Mouse (Mus musculus): Measurements from ENCODE around the gene Ppa1. TPM values are rescaled to one million over a fixed set of nuclear protein-coding genes. Genes with fewer than 3 reads are reported as not detected.
"Not testable (repeated sequence)": the region's sequence is repeated elsewhere in the genome, so short reads cannot be mapped to it uniquely, and the experiment has no call there.

The Ppa1 gene
- polyA plus RNA-seq (2014; fragmentation: Nextera tagmentation; extraction: Ambion mirVana), result 81.4 and 86.9 TPM in 2 replicates

- H3K9me3 ChIP-seq (ENCODE audit: control insufficient read depth, low read length), result no peaks in the 10 kb centered on the region
- peak within 1 kb of the TSS; percentile 89 for H3K4me2 ChIP-seq (ENCODE audit: low read length)
- WGBS, result 3% methylated on average over 39 of the region's 50 CpGs
- H3K9ac ChIP-seq (ENCODE audit: low read length), result peak within 1 kb of the TSS; percentile 86
- peak within 1 kb of the TSS; percentile 48 to 67 for H3K27ac ChIP-seq (replicated peaks in 1 of 2; ENCODE audit: control insufficient read depth in 1 of 2, insufficient read depth in 1 of 2, low read depth in 2 of 2, low read length in 2 of 2)
- H3K36me3 ChIP-seq (ENCODE audit: control insufficient read depth, insufficient read depth, low read length), result peaks cover 10% of the 10 kb centered on the region; the same call in 1 of the 2 replicates
- no peaks in the 10 kb centered on the region for H3K27me3 ChIP-seq (ENCODE audit: control insufficient read depth, insufficient read depth, low read length)
- H3K4me1 ChIP-seq (ENCODE audit: control insufficient read depth in 2 of 2, insufficient read depth in 2 of 2, low read length in 2 of 2), result peaks cover 4 to 8% of the 10 kb centered on the region in 2 experiments
- ATAC-seq (ENCODE audit: insufficient number of reproducible peaks, insufficient read depth, low FRiP score, low read depth), result peak; percentile 95
- peak within 1 kb of the TSS; percentile 77 to 93 for H3K4me3 ChIP-seq (ENCODE audit: control insufficient read depth in 1 of 2, insufficient read depth in 1 of 2, low read depth in 1 of 2, low read length in 2 of 2)
These were observed at the start of gene Ppa1 for GRCm38 (mm10) chr10:61647790-61648736. Gene Ppa1, plus strand, starts transcription at chr10:61648552.

GRCm38 (mm10) chr10:61599556-61600114 lies 48.7 kb upstream of the Ppa1 start:
- no peaks in the 10 kb centered on the region for H3K36me3 ChIP-seq (ENCODE audit: control insufficient read depth, insufficient read depth, low read length)
- H3K27me3 ChIP-seq (ENCODE audit: control insufficient read depth, insufficient read depth, low read length), result peaks cover 36% of the 10 kb centered on the region
- WGBS, result 76% methylated on average over 9 of the region's 9 CpGs

GRCm38 (mm10) chr10:61602283-61603033 lies 45.9 kb upstream of the Ppa1 start:
- peaks cover 15% of the 10 kb centered on the region for H3K27me3 ChIP-seq (ENCODE audit: control insufficient read depth, insufficient read depth, low read length)
- no peak overlapping the region for H3K27ac ChIP-seq (replicated peaks in 1 of 2; ENCODE audit: control insufficient read depth in 1 of 2, insufficient read depth in 1 of 2, low read depth in 2 of 2, low read length in 2 of 2)
- H3K4me2 ChIP-seq (ENCODE audit: low read length), result peak overlapping the region; percentile 38
- no peak overlapping the region for H3K4me3 ChIP-seq (ENCODE audit: control insufficient read depth in 1 of 2, insufficient read depth in 1 of 2, low read depth in 1 of 2, low read length in 2 of 2)
- 9% methylated on average over 14 of the region's 14 CpGs for WGBS
- no peak for ATAC-seq (ENCODE audit: insufficient number of reproducible peaks, insufficient read depth, low FRiP score, low read depth)
- no peaks in the 10 kb centered on the region for H3K4me1 ChIP-seq (ENCODE audit: control insufficient read depth in 2 of 2, insufficient read depth in 2 of 2, low read length in 2 of 2)
- H3K9ac ChIP-seq (ENCODE audit: low read length), result no peak overlapping the region
- 0 out of 2 replicates have a peak, but pooled peaks cover 2% of the 10 kb centered on the region for H3K9me3 ChIP-seq (ENCODE audit: control insufficient read depth, low read length)
- H3K36me3 ChIP-seq (ENCODE audit: control insufficient read depth, insufficient read depth, low read length), result no peaks in the 10 kb centered on the region

More at GRCm38 (mm10) chr10:61599556-61600114, 48.7 kb upstream of the Ppa1 start:
- Histone ChIP-seq H3K9me3 (ENCODE audit: control insufficient read depth, low read length) (0 out of 2 replicates have a peak, but pooled peaks cover 2% of the 10 kb centered on the region), H3K4me1 (ENCODE audit: control insufficient read depth in 2 of 2, insufficient read depth in 2 of 2, low read length in 2 of 2) (peaks cover 0 to 5% of the 10 kb centered on the region in 2 experiments; a peak in 3 of 4 replicates), H3K27ac (replicated peaks in 1 of 2; ENCODE audit: control insufficient read depth in 1 of 2, insufficient read depth in 1 of 2, low read depth in 2 of 2, low read length in 2 of 2) (no peak overlapping the region), H3K9ac (ENCODE audit: low read length) (no peak overlapping the region), H3K4me2 (ENCODE audit: low read length) (no peak overlapping the region), H3K4me3 (ENCODE audit: control insufficient read depth in 1 of 2, insufficient read depth in 1 of 2, low read depth in 1 of 2, low read length in 2 of 2) (no peak overlapping the region)
- no peak for ATAC-seq (ENCODE audit: insufficient number of reproducible peaks, insufficient read depth, low FRiP score, low read depth)

- H3K4me3 ChIP-seq (ENCODE audit: control insufficient read depth in 1 of 2, insufficient read depth in 1 of 2, low read depth in 1 of 2, low read length in 2 of 2), result no peak overlapping the region
- H3K4me1 ChIP-seq (ENCODE audit: control insufficient read depth in 2 of 2, insufficient read depth in 2 of 2, low read length in 2 of 2), result no peaks in the 10 kb centered on the region
- 0 out of 2 replicates have a peak, but pooled peaks cover 2% of the 10 kb centered on the region for H3K9me3 ChIP-seq (ENCODE audit: control insufficient read depth, low read length)
- 66% methylated on average over 10 of the region's 10 CpGs for WGBS
- no peak overlapping the region for H3K4me2 ChIP-seq (ENCODE audit: low read length)
- peaks cover 8% of the 10 kb centered on the region for H3K27me3 ChIP-seq (ENCODE audit: control insufficient read depth, insufficient read depth, low read length)
- H3K27ac ChIP-seq (replicated peaks in 1 of 2; ENCODE audit: control insufficient read depth in 1 of 2, insufficient read depth in 1 of 2, low read depth in 2 of 2, low read length in 2 of 2), result no peak overlapping the region
- H3K9ac ChIP-seq (ENCODE audit: low read length), result no peak overlapping the region
- ATAC-seq (ENCODE audit: insufficient number of reproducible peaks, insufficient read depth, low FRiP score, low read depth), result no peak
- no peaks in the 10 kb centered on the region for H3K36me3 ChIP-seq (ENCODE audit: control insufficient read depth, insufficient read depth, low read length)
These were observed 43.8 kb upstream of the Ppa1 start for GRCm38 (mm10) chr10:61604376-61605065.

GRCm38 (mm10) chr10:61605381-61605780 lies 43.0 kb upstream of the Ppa1 start:
- ATAC-seq (ENCODE audit: insufficient number of reproducible peaks, insufficient read depth, low FRiP score, low read depth), result not testable (repeated sequence)

GRCm38 (mm10) chr10:61605851-61606250 lies 42.5 kb upstream of the Ppa1 start:
- no peak overlapping the region for H3K4me3 ChIP-seq (ENCODE audit: control insufficient read depth in 1 of 2, insufficient read depth in 1 of 2, low read depth in 1 of 2, low read length in 2 of 2)
- H3K27me3 ChIP-seq (ENCODE audit: control insufficient read depth, insufficient read depth, low read length), result peaks cover 8% of the 10 kb centered on the region
- 11% methylated on average over 8 of the region's 8 CpGs for WGBS
- ATAC-seq (ENCODE audit: insufficient number of reproducible peaks, insufficient read depth, low FRiP score, low read depth), result no peak
- 0 out of 2 replicates have a peak, but pooled peaks cover 1% of the 10 kb centered on the region for H3K9me3 ChIP-seq (ENCODE audit: control insufficient read depth, low read length)
- H3K4me2 ChIP-seq (ENCODE audit: low read length), result no peak overlapping the region
- H3K36me3 ChIP-seq (ENCODE audit: control insufficient read depth, insufficient read depth, low read length), result no peaks in the 10 kb centered on the region
- H3K27ac ChIP-seq (replicated peaks in 1 of 2; ENCODE audit: control insufficient read depth in 1 of 2, insufficient read depth in 1 of 2, low read depth in 2 of 2, low read length in 2 of 2), result no peak overlapping the region
- no peaks in the 10 kb centered on the region for H3K4me1 ChIP-seq (ENCODE audit: control insufficient read depth in 2 of 2, insufficient read depth in 2 of 2, low read length in 2 of 2)
- H3K9ac ChIP-seq (ENCODE audit: low read length), result no peak overlapping the region

More at GRCm38 (mm10) chr10:61605381-61605780, 43.0 kb upstream of the Ppa1 start:
- not testable (repeated sequence) for H3K9me3 ChIP-seq (ENCODE audit: control insufficient read depth, low read length); H3K4me3 ChIP-seq (ENCODE audit: control insufficient read depth in 1 of 2, insufficient read depth in 1 of 2, low read depth in 1 of 2, low read length in 2 of 2); H3K4me1 ChIP-seq (ENCODE audit: control insufficient read depth in 2 of 2, insufficient read depth in 2 of 2, low read length in 2 of 2); H3K36me3 ChIP-seq (ENCODE audit: control insufficient read depth, insufficient read depth, low read length); H3K27ac ChIP-seq (replicated peaks in 1 of 2; ENCODE audit: control insufficient read depth in 1 of 2, insufficient read depth in 1 of 2, low read depth in 2 of 2, low read length in 2 of 2); H3K9ac ChIP-seq (ENCODE audit: low read length); H3K27me3 ChIP-seq (ENCODE audit: control insufficient read depth, insufficient read depth, low read length); H3K4me2 ChIP-seq (ENCODE audit: low read length)
- WGBS, result 54% methylated on average over 11 of the region's 11 CpGs

- Histone ChIP-seq H3K9me3 (ENCODE audit: control insufficient read depth, low read length) (no peaks in the 10 kb centered on the region), H3K4me2 (ENCODE audit: low read length) (no peak overlapping the region), H3K27me3 (ENCODE audit: control insufficient read depth, insufficient read depth, low read length) (peaks cover 5% of the 10 kb centered on the region), H3K4me3 (ENCODE audit: control insufficient read depth in 1 of 2, insufficient read depth in 1 of 2, low read depth in 1 of 2, low read length in 2 of 2) (no peak overlapping the region), H3K36me3 (ENCODE audit: control insufficient read depth, insufficient read depth, low read length) (no peaks in the 10 kb centered on the region), H3K9ac (ENCODE audit: low read length) (no peak overlapping the region), H3K4me1 (ENCODE audit: control insufficient read depth in 2 of 2, insufficient read depth in 2 of 2, low read length in 2 of 2) (no peaks in the 10 kb centered on the region), H3K27ac (replicated peaks in 1 of 2; ENCODE audit: control insufficient read depth in 1 of 2, insufficient read depth in 1 of 2, low read depth in 2 of 2, low read length in 2 of 2) (no peak overlapping the region)
- no peak for ATAC-seq (ENCODE audit: insufficient number of reproducible peaks, insufficient read depth, low FRiP score, low read depth)
These were observed 40.1 kb upstream of the Ppa1 start for GRCm38 (mm10) chr10:61608233-61608632.
